Mouse (Mus musculus) adrenal gland, postnatal 25 days (tissue): ENCODE measurements at regions not wholly inside any gene's neighbourhood (a gene's known extent, or its start where the extent isn't known, plus 50 kb on each side); places are given as distances from the start of the nearest gene placed in this dataset.

Source experiments
- DNase-seq: peaks from one replicate; pipeline ENCODE4 v3.0.0; 2021; ENCODE audit warnings: mixed read lengths

DNA sequence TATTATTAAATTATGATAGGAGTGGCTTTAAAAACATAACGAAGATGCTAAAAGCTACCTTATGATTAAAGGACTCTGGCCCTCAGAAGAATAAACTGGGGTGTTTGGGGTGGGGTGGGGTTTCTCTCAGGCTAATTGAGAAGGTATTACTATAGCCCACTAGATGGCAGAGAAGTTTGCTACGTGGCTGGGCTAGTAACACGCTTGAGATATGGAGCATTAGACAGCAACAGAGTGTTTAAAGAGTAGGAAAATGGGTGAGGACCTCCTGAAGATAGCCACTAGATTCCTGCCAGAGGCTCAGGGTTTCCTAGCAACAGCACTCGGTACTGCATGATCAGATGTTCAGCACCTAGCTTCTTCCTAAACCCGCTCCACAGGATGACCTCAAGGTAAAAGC is 76.7 kb upstream of the Gpc5 start:
- DNase-seq: no peak

DNA sequence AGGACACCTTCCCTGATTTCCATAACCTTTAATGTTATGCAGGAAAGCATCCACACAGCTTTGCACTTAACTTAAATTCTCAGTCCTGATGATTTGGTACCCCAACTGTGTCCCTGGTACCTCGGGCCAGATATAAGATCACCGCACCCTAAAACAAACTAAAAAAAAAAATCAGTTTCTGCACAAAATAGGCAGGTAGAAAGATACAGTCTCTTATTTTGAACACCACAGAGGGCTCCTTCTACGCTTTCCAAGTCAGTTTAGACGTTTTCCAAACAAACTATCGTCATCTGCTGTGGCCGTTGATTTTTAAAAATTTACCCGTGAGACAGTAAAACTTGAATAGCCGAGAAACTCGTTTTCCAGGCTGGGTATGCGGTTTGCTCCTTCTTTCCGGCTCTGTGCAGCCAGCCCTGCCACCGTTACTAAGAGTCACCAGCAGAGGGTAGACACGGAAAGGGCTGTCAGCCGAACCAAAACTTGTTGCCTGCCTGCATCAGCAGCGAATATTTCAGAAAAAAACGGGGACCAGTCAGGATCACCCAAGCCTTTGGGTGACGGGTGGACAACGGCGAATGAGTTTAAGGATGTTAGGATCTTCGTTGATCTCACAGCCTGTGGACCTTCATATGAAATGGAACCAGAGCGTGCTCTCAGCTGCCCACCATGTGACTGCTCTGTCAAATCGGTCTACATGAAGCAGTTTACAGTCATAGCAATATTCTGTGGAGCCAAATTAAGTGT is 74.4 kb upstream of the Gpc5 start:
- DNase-seq: peak; percentile 44

DNA sequence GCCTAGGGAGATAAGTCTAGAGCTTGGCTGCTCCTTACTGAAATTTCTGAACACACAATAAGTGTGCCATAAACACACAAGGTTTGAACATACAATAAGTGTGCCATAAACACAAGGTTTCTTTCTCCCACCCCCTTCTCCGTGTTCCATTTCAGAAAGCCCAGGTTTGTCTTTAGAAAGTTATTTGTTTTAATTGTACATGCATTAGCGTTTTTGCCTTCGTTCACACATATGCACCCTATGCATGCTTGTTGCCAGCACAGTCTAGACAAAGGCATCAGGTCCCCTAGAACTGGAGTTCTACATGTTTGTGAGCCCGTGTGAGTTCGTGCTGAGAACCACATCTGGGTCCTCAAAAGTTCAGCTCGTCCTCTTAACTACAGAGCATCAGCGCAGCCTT is 64.0 kb upstream of the Gpc5 start:
- DNase-seq: no peak

DNA sequence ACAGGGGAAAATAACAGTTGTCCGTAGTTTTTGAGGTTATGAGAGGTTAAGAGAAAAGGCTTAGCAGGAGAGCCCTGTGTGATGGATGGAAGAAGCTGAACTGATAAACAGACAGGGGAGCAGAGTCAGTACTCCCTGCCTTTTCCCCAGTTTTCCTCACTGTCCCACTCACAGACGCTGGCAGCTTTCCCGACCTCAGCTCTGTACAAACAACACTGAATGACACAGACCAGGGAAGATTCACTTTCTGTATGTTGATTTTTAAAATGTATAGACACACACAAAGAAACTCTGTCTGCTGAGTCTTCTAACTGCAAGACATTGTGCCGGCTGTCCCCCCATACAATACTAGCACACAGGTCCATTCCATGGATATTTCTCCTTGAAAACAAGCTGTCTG is 60.3 kb upstream of the Gpc5 start:
- no peak for DNase-seq

DNA sequence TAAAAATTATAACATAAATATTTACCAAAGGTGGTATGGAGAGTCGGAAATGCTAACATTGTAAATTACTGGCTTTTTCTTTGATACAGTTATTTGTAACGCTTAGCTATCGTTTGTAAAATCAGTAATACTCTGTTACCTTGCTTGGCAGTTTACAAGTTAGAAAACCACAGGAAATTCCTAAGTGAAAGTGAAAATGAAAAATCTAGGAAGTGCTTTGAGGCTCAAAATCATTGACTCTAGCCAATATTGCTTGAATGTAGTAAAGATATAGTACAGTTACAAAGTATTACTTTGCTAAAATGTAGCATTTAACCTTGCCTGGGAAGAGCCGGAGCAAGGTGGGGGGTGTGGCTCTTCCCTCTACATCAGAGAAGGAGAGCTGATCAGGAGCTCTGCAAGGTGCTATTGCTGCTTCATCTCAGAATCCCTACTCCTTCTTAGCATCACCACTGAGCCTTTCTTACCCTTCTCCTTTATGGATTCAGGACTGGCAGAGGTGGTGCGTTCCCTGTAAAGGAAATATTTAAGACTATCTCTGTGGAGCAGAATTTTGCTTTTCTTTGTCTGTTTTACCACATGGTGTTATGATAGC is 58.5 kb upstream of the Gpc5 start:
- no peak for DNase-seq

DNA sequence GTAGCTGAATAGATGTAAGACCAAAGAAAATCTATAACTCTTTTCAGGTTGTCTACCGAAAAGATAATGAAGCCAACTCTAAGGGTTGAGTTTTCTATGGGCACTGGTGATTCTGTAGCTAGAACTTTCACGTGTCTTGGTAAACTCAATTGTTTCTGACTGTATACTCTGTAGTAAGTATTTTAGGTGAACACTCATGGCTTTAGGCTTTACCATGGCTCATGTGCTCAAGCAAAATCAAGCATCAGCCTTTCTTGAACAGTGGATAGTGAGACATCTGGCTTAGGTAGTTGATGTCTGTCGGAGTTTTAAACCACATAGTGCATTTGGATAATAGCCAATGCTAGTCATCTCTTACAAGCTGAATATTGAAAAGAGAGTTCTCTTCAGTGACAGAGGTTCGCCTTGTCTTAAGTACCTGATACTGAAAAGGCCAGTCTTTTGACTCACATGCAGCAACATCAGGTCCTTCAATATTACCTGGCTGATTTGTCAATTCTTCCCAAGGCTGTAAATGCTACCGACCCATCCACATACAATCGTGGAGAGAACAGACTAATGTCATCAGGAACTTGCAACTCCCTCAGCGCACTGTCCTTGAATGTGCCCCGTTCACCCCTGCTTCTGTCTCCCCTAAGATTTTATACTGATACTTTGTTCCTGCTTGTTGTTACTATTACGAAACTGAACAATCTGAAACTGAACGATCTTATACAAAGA is 57.1 kb upstream of the Gpc5 start:
- DNase-seq: no peak

DNA sequence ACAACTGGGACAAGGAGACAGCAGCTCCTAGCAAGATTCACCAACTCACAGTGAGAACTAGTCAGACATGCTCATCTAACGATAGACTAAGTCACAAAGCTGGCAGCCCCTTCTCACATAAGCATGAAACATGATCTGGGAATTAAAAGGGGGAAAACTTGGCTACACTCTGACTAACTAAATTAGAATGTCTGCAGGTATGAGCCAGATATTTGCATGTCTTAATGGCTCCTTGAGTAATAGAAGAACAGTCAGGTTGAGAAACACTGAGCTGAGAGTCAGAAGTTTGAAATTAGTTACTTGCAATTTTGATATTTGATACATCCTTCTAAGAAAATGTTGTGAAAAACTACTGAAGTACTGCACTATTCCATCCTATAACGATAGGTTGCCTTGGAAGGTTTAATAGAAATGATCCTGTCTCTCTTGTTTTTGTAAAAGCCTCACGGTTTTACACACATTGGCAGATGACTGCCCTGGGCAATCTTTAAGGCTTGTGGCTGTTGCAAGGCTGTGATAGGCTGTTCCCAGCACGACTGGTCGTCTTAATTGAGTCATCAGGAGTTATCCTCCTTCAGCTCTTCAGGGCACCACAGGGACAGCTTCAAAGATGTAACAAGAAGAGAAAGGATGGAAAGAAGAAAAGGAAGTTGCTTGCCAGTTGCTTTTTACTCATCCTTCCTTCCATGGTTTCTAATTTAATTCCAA is 54.8 kb upstream of the Gpc5 start:
- DNase-seq: no peak

DNA sequence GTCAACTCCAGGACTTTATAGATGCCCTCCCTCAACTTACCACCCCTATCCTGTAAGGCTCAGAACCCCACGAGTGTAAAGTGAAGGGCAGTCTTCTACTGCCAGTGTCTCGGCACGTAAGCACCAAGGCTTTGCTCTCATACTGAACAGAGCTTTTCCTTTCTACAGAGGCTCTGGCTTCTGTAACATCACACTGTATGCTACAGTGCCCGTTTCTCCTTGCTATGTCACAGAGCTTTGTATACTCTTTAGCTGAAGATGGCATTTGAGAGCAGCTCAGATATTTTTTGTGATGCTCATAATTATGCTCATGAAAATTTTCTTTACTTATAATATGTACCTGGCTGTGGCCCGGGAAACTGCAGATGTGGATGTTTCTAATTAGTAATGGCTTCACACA is 53.2 kb upstream of the Gpc5 start:
- no peak for DNase-seq

DNA sequence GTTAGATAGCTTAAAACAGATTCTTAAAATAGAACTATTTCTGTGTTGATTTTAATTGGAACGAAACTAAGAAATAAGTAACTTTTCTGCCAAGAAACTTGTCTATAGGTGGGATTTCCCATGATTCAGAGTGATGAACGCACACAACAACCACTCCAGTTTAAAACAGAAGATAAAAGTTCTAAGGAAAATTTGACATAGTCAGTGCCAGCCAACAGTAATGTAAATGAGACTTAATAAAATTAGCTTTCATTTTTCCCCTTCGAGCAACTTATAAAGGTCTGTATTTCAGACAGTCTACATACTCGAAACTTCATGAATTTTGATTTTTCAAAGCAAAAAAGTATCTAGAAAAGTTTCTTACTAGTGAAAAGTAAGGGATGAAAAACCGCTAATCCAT is 52.5 kb upstream of the Gpc5 start:
- DNase-seq: no peak

DNA sequence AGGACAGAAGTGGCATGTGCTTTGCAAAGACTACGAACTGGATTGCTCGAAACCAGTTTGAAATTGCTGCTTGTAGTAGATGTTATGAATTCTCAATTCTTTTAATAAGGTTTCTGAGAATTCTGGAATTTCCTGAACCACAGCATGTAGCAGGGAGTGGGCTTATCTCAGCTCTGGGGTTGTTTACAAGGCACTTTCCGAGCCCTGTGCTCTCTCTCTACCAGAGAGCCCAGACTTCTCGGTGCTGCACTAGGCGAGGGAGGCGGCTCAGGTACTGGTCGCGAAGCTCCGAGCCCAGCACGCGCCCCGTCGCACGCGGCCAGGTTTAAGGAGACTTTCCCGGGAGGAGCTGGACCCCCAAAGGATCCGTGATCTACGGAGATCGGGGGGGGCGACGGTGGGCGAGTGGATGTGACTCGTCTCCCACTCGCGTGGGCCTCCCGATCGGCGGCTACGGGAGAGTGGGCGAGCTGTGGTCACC is 51.9 kb upstream of the Gpc5 start:
- DNase-seq: no peak

DNA sequence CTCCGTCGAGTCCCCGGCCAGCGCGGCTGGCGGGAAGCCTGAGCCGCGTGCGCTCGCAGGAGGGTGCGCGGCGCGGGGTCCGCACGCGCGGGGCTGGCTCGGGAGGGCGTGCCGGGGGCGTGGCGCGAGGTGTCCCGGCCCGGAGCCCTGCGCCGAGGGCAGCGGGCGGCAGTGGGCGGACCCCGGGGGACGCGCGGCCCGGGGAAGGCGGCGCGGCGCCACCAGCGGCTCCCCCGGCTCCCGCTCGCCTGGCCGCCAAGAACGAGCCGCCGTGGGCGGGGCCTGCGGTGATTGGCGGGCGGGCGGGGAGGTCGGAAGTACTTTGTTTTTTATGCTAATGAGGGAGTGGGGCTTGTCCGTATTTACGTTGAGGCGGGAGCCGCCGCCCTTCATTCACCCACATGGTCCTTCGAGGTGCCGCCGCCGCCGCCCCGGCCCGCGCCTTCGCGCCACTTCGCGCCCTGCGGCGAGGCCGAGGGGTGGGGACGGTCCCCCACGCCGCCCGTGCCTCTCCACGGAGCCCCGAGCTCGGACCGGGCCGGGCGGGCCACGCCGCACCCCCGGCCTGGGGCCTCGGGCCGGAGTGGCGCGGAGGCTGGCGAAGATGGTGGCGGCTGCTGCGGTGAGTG is 51.3 kb upstream of the Gpc5 start:
- DNase-seq: peak; percentile 91

DNA sequence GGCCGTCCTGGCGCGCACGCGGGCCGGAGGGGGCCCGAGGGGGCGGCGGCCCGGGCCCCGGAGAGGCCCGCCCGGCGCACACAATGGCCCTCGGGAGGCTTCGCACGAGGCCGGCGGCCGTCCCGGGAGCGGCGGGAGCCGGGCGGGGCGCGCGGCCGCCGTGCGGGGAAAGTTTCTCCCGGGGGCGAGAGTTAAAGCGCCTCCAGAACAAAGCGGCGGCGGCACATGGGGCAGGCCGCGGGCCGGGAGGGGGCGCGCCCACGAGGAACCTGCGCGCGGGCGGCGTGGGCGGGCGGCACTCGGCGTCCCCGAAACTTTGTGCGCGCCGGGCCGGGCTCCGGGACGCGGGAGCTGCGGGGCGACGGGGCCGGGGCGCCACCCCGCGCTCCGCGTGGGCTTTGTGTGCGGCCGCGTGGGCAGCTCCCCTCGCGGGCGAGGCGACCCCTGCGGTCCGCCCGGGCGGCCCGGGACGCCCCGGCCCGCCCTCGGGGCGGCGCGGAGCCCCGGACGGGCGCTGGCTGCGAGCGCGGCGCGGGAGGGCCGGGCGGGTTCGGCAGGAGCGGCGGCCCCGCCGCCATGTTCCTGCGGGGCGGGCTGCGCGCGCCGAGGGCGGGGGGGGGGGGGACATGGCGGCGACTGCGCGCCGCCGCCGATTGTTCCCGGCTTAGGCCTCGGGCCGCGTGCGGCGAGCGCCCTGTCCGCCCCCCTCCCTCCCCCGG is 50.5 kb upstream of the Gpc5 start:
- DNase-seq: peak; percentile 40

DNA sequence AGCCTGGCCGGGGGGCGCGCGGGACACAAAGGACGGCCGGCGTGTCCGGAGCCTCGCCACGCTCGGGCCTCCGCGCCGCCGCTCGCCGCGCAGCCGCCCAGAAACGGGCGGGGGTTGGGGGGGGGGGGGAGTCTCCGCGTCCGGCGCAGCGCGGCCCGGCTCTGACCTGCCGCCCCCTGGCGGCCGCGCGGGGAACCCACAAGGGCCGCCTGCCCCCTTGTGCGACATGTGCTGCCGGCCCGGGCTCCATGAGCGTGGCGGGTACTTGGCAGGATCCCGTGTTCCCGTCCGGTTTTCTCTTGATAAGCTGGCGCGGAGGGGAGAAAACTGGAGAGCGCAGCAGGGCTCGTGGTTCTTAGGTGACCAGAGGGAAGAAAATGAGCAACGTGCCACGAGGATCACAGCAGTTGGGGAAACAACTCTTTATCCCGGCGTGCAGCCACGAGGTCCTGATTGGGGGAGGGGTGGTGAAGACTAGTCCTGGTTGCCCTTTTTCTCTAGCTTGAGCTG is 49.9 kb upstream of the Gpc5 start:
- DNase-seq: peak; percentile 89
